Mouse (Mus musculus): Measurements from ENCODE around the gene Mymk. TPM values are rescaled to one million over a fixed set of nuclear protein-coding genes. Genes with fewer than 3 reads are reported as not detected.

Mymk gene
- polyA plus RNA-seq, 1 experiment = not detected

DNA sequence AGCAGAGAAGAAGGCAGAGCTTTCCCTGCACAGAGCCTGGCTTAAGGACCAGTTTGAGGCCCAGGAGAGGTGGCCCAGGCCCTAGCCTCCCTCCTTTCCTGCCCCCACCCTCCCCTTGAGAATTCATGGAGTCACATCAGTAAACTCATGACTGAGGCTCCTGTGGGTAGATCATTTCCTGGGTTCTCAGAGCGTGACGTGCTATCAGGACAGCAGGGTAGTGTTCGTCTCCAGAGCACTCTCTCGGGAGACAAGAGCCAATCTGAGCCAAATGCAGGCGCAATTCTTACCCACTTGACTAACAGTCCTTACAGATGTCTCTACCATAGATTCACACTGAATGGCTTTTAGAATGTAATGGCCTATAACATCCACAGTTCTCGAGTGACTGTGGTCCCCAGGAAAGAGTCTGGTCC, 25.3 kb upstream of the Mymk start:
- Histone ChIP-seq H3K4me3 (ENCODE audit: insufficient read depth, low read length) (no peak overlapping the region), H3K27ac (ENCODE audit: insufficient read depth, low read depth, low read length) (no peak overlapping the region), H3K4me1 (ENCODE audit: control insufficient read depth, insufficient read depth, low read length) (0 out of 2 replicates have a peak, but pooled peaks cover 4% of the 10 kb centered on the region)
- TF ChIP-seq POLR2A (IDR thresholded peaks at IDR 0.05; ENCODE audit: borderline replicate concordance, low read depth, low read length) (no peak), CTCF (IDR thresholded peaks at IDR 0.05; ENCODE audit: low read depth, low read length) (no peak)

- TF ChIP-seq POLR2A (IDR thresholded peaks at IDR 0.05; ENCODE audit: borderline replicate concordance, low read depth, low read length) = no peak
- no peak for TF ChIP-seq CTCF (IDR thresholded peaks at IDR 0.05; ENCODE audit: low read depth, low read length)
- Histone ChIP-seq H3K27ac (ENCODE audit: insufficient read depth, low read depth, low read length) (no peak overlapping the region), H3K4me3 (ENCODE audit: insufficient read depth, low read length) (no peak overlapping the region), H3K4me1 (ENCODE audit: control insufficient read depth, insufficient read depth, low read length) (0 out of 2 replicates have a peak, but pooled peaks cover 4% of the 10 kb centered on the region)
Measured at GRCm38 (mm10) chr2:27096341-27096981, 24.5 kb upstream of the Mymk start.

DNA sequence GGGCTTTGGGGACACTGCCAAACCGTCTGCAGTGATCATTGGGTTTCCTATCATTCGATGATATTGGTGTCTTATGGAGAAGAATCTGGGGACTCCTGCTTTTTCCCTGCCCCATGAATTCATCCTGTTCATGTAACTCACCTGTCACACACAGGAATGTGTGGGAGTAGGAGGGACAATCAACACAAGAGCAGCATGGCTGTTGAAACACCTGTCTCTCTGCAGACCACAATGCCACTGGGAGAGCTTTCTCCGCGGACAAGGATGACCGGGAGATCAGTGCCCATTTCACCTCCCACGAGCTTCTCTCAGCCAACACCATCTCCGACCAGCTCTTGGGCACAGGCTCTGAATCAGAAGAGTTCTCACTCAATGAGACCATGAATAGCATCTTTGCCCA, 23.2 kb upstream of the Mymk start:
- TF ChIP-seq POLR2A (IDR thresholded peaks at IDR 0.05; ENCODE audit: borderline replicate concordance, low read depth, low read length) = no peak
- TF ChIP-seq CTCF (IDR thresholded peaks at IDR 0.05; ENCODE audit: low read depth, low read length) = no peak
- no peak overlapping the region for H3K27ac ChIP-seq (ENCODE audit: insufficient read depth, low read depth, low read length)
- no peak overlapping the region for H3K4me3 ChIP-seq (ENCODE audit: insufficient read depth, low read length)
- H3K4me1 ChIP-seq (ENCODE audit: control insufficient read depth, insufficient read depth, low read length) = 0 out of 2 replicates have a peak, but pooled peaks cover 4% of the 10 kb centered on the region

- Histone ChIP-seq H3K4me3 (ENCODE audit: insufficient read depth, low read length) (no peak overlapping the region), H3K27ac (ENCODE audit: insufficient read depth, low read depth, low read length) (no peak overlapping the region), H3K4me1 (ENCODE audit: control insufficient read depth, insufficient read depth, low read length) (no peaks in the 10 kb centered on the region)
- TF ChIP-seq CTCF (IDR thresholded peaks at IDR 0.05; ENCODE audit: low read depth, low read length) (no peak), POLR2A (IDR thresholded peaks at IDR 0.05; ENCODE audit: borderline replicate concordance, low read depth, low read length) (no peak)
Measured at GRCm38 (mm10) chr2:27089238-27089637, 17.3 kb upstream of the Mymk start.

- Histone ChIP-seq H3K4me1 (ENCODE audit: control insufficient read depth, insufficient read depth, low read length) (no peaks in the 10 kb centered on the region), H3K4me3 (ENCODE audit: insufficient read depth, low read length) (no peak overlapping the region), H3K27ac (ENCODE audit: insufficient read depth, low read depth, low read length) (no peak overlapping the region)
- TF ChIP-seq CTCF (IDR thresholded peaks at IDR 0.05; ENCODE audit: low read depth, low read length) (no peak), POLR2A (IDR thresholded peaks at IDR 0.05; ENCODE audit: borderline replicate concordance, low read depth, low read length) (no peak)
Measured at GRCm38 (mm10) chr2:27088700-27089099, 16.7 kb upstream of the Mymk start.

- Histone ChIP-seq H3K4me3 (ENCODE audit: insufficient read depth, low read length) (no peak overlapping the region), H3K27ac (ENCODE audit: insufficient read depth, low read depth, low read length) (no peak overlapping the region), H3K4me1 (ENCODE audit: control insufficient read depth, insufficient read depth, low read length) (no peaks in the 10 kb centered on the region)
- no peak for TF ChIP-seq CTCF (IDR thresholded peaks at IDR 0.05; ENCODE audit: low read depth, low read length)
- no peak for TF ChIP-seq POLR2A (IDR thresholded peaks at IDR 0.05; ENCODE audit: borderline replicate concordance, low read depth, low read length)
Measured at GRCm38 (mm10) chr2:27088071-27088644, 16.2 kb upstream of the Mymk start.

DNA sequence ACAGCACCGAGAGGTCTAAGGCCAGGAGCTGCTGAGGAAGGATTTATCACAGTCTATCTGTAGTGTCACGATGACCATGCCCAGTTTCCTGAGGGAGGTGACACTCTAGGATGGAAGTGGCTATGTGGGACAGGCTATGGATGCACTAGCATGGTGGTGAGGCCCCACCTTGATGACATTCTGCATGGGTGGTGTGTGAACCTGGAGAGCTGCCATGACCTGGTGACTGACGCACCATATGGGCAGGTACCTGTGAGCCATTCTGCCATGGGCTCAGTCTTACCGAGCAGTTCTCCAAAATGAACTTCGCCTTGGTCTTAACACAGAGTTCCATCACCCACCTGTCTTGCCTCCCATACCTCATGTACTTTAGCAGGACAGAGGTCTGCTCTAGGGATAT, 15.6 kb upstream of the Mymk start:
- no peaks in the 10 kb centered on the region for H3K4me1 ChIP-seq (ENCODE audit: control insufficient read depth, insufficient read depth, low read length)
- no peak overlapping the region for H3K4me3 ChIP-seq (ENCODE audit: insufficient read depth, low read length)
- no peak overlapping the region for H3K27ac ChIP-seq (ENCODE audit: insufficient read depth, low read depth, low read length)
- TF ChIP-seq POLR2A (IDR thresholded peaks at IDR 0.05; ENCODE audit: borderline replicate concordance, low read depth, low read length) = no peak
- no peak for TF ChIP-seq CTCF (IDR thresholded peaks at IDR 0.05; ENCODE audit: low read depth, low read length)

DNA sequence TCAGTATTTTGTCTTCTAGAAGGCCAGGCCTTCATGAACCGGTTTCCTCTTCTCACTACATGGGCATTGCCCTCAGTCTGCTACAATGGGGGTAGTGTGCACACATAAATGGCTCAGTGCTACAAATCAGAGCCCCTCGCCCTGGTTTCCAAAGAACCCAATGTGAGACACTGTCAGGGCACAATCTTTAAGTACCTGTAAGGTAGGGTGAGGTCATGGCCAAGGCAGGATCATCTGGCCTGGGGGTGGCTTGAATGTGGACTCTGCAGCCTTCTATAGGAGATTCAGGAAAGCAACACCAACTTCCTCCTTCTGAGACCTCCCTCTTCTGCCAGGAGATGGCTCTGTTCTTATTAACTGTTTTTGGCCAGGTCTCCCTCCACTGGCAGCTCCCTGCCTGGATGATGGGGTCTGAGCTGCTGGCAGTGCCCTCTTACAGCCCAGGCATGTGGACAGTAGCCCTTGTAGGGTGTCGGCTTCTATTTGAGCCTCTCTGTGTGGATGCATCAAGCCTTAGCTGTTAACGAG, 14.6 kb upstream of the Mymk start:
- H3K4me1 ChIP-seq (ENCODE audit: control insufficient read depth, insufficient read depth, low read length) = no peaks in the 10 kb centered on the region
- no peak for TF ChIP-seq CTCF (IDR thresholded peaks at IDR 0.05; ENCODE audit: low read depth, low read length)
- TF ChIP-seq POLR2A (IDR thresholded peaks at IDR 0.05; ENCODE audit: borderline replicate concordance, low read depth, low read length) = no peak

GRCm38 (mm10) chr2:27085801-27086200, 13.8 kb upstream of the Mymk start:
- H3K4me3 ChIP-seq (ENCODE audit: insufficient read depth, low read length) = no peak overlapping the region
- no peak for TF ChIP-seq CTCF (IDR thresholded peaks at IDR 0.05; ENCODE audit: low read depth, low read length)
- TF ChIP-seq POLR2A (IDR thresholded peaks at IDR 0.05; ENCODE audit: borderline replicate concordance, low read depth, low read length) = no peak
- no peaks in the 10 kb centered on the region for H3K4me1 ChIP-seq (ENCODE audit: control insufficient read depth, insufficient read depth, low read length)
- H3K27ac ChIP-seq (ENCODE audit: insufficient read depth, low read depth, low read length) = no peak overlapping the region

More for the DNA sequence above, 14.6 kb upstream of the Mymk start:
- H3K27ac ChIP-seq (ENCODE audit: insufficient read depth, low read depth, low read length) = no peak overlapping the region
- no peak overlapping the region for H3K4me3 ChIP-seq (ENCODE audit: insufficient read depth, low read length)

DNA sequence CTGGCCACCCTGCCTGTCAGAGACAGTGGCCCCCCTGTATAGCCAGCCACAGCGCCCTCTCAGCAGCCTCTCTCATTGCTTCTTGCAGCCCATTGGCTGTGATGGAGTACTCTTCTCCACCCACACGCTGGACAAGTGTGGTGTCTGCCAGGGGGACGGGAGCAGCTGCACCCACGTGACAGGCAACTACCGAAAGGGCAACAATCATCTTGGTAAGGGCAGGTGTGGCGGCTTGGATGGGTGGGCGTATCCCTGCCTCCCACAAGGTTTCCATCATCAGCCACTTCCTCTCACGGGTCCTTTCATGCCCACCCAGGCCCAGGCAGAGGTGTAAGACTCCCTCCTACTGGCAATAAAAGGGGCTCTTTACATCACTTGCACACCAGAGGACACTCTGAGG, 13.0 kb upstream of the Mymk start:
- no peak overlapping the region for H3K4me3 ChIP-seq (ENCODE audit: insufficient read depth, low read length)
- TF ChIP-seq CTCF (IDR thresholded peaks at IDR 0.05; ENCODE audit: low read depth, low read length) (no peak), POLR2A (IDR thresholded peaks at IDR 0.05; ENCODE audit: borderline replicate concordance, low read depth, low read length) (no peak)

More for the DNA sequence above, 13.0 kb upstream of the Mymk start:
- Histone ChIP-seq H3K27ac (ENCODE audit: insufficient read depth, low read depth, low read length) (no peak overlapping the region), H3K4me1 (ENCODE audit: control insufficient read depth, insufficient read depth, low read length) (no peaks in the 10 kb centered on the region)

Data from bone marrow macrophage, adult 2 months (primary cell).